Mouse (Mus musculus) MEL (cell line): ENCODE results near the gene Usp39. TPM values are rescaled to one million over a fixed set of nuclear protein-coding genes. Genes with fewer than 3 reads are reported as not detected.
A peak's percentile ranks its signal among the peaks of the same experiment; 100 is the strongest.

Experiments
- DNase-seq: peaks from one replicate; pipeline ENCODE4 v3.0.0; 2011; ENCODE audit warnings: low read depth, low spot score
- H3K27ac ChIP-seq: 2 replicates; pipeline ENCODE4 v1.5.1; 2012; ENCODE audit warnings: low read depth, mild to moderate bottlenecking, control low read depth, low read length, moderate library complexity; ENCODE audit not compliant: control insufficient read depth
- H3K27me3 ChIP-seq, 2 experiments: fragments of 150-350 bp in 1 of 2; sonication (generic) in 1 of 2; 2 replicates each; pipeline ENCODE4 v1.6.1; 2012; ENCODE audit warnings: low read length in 2 of 2, mild to moderate bottlenecking in 2 of 2, improper control_type of control experiment in 1 of 2, moderate library complexity in 1 of 2; ENCODE audit not compliant: insufficient read depth in 2 of 2, control insufficient read depth in 1 of 2
- H3K36me3 ChIP-seq, 2 experiments: 2 replicates each; pipeline ENCODE4 v1.6.1; 2012 to 2014; ENCODE audit warnings: low read length in 2 of 2, improper control_type of control experiment in 1 of 2, inconsistent platforms in 1 of 2, mild to moderate bottlenecking in 1 of 2; ENCODE audit not compliant: insufficient read depth in 2 of 2, control insufficient read depth in 1 of 2
- H3K4me1 ChIP-seq, 2 experiments: fragments of 150-350 bp in 1 of 2; sonication (generic) in 1 of 2; 2 replicates each; pipeline ENCODE4 v1.6.1; 2012; ENCODE audit warnings: low read length in 2 of 2, improper control_type of control experiment in 1 of 2, mild to moderate bottlenecking in 1 of 2; ENCODE audit not compliant: insufficient read depth in 2 of 2, control insufficient read depth in 1 of 2
- H3K4me3 ChIP-seq, 2 experiments: fragments of 150-350 bp in 1 of 2; sonication (generic) in 1 of 2; 2 replicates each; pipeline ENCODE4 v1.5.1; 2012; ENCODE audit warnings: low read depth in 2 of 2, low read length in 2 of 2, mild to moderate bottlenecking in 2 of 2, moderate library complexity in 2 of 2, control low read depth in 1 of 2, improper control_type of control experiment in 1 of 2; ENCODE audit not compliant: control insufficient read depth in 1 of 2, insufficient read depth in 1 of 2
- H3K79me2 ChIP-seq: 2 replicates; pipeline ENCODE4 v1.6.1; 2012; ENCODE audit warnings: mild to moderate bottlenecking, low read length, moderate library complexity; ENCODE audit not compliant: control insufficient read depth, poor library complexity, insufficient read depth
- H3K9ac ChIP-seq: 2 replicates; pipeline ENCODE4 v1.6.1; 2012; ENCODE audit warnings: low read depth, mild to moderate bottlenecking, control low read depth, low read length, moderate library complexity; ENCODE audit not compliant: control insufficient read depth, poor library complexity, severe bottlenecking
- H3K9me3 ChIP-seq: fragments of 150-350 bp; sonication (generic); replicated peaks from 2 replicates; pipeline ENCODE4 v1.6.1; 2012; ENCODE audit warnings: mild to moderate bottlenecking, low read length, improper control_type of control experiment, moderate library complexity; ENCODE audit not compliant: insufficient read depth
- CHD2 ChIP-seq: IDR thresholded peaks from 2 replicates; pipeline ENCODE4 v1.6.1; 2011; ENCODE audit warnings: low read length, improper control_type of control experiment
- CTCF ChIP-seq, 3 experiments: IDR thresholded peaks in 2 of 3; conservative IDR thresholded peaks in 1 of 3; 2 replicates each; pipeline ENCODE4 v1.5.1; 2011 to 2012; ENCODE audit warnings: low read length in 3 of 3, low read depth in 2 of 3, mild to moderate bottlenecking in 2 of 3, improper control_type of control experiment in 1 of 3, inconsistent platforms in 1 of 3, mixed read lengths in 1 of 3, moderate library complexity in 1 of 3; ENCODE audit not compliant: control insufficient read depth in 1 of 3, insufficient read depth in 1 of 3, poor library complexity in 1 of 3, severe bottlenecking in 1 of 3
- E2F4 ChIP-seq: IDR thresholded peaks from 2 replicates; pipeline ENCODE4 v1.6.1; 2011; ENCODE audit warnings: low read depth, low read length, improper control_type of control experiment, borderline replicate concordance
- ETS1 ChIP-seq: IDR thresholded peaks from 2 replicates; pipeline ENCODE4 v1.6.1; 2012; ENCODE audit warnings: low read depth, mild to moderate bottlenecking, inconsistent platforms, low read length, improper control_type of control experiment, moderate library complexity
- GABPA ChIP-seq: IDR thresholded peaks from 2 replicates; pipeline ENCODE4 v1.6.1; 2012; ENCODE audit warnings: low read depth, mild to moderate bottlenecking, inconsistent platforms, low read length, improper control_type of control experiment, moderate library complexity
- HCFC1 ChIP-seq: IDR thresholded peaks from 2 replicates; pipeline ENCODE4 v1.6.1; 2012; ENCODE audit warnings: low read depth, mild to moderate bottlenecking, inconsistent platforms, low read length, improper control_type of control experiment, moderate library complexity
- MAZ ChIP-seq: IDR thresholded peaks from 2 replicates; pipeline ENCODE4 v1.6.1; 2012; ENCODE audit warnings: low read depth, mild to moderate bottlenecking, inconsistent platforms, low read length, improper control_type of control experiment
- MXI1 ChIP-seq: IDR thresholded peaks from 2 replicates; pipeline ENCODE4 v1.6.1; 2011; ENCODE audit warnings: mild to moderate bottlenecking, low read depth, low read length, improper control_type of control experiment
- NELFE ChIP-seq: IDR thresholded peaks from 2 replicates; pipeline ENCODE4 v1.6.1; 2011; ENCODE audit warnings: low read depth, low read length, improper control_type of control experiment
- USF1 ChIP-seq: IDR thresholded peaks from 2 replicates; pipeline ENCODE4 v1.6.1; 2014; ENCODE audit warnings: low read depth, mild to moderate bottlenecking, inconsistent platforms, low read length, improper control_type of control experiment, moderate library complexity
- USF2 ChIP-seq, 2 experiments: IDR thresholded peaks; 2 replicates each; pipeline ENCODE4 v1.6.1; 2011 to 2012; ENCODE audit warnings: improper control_type of control experiment in 2 of 2, low read length in 2 of 2, borderline replicate concordance in 1 of 2, inconsistent platforms in 1 of 2, low read depth in 1 of 2, mild to moderate bottlenecking in 1 of 2; ENCODE audit not compliant: insufficient read depth in 1 of 2
- ZC3H11A ChIP-seq: IDR thresholded peaks from 2 replicates; pipeline ENCODE4 v1.6.1; 2012; ENCODE audit warnings: low read depth, mild to moderate bottlenecking, inconsistent platforms, low read length, improper control_type of control experiment
- ZKSCAN1 ChIP-seq: IDR thresholded peaks from 2 replicates; pipeline ENCODE4 v1.6.1; 2012; ENCODE audit warnings: low read depth, mild to moderate bottlenecking, inconsistent platforms, low read length, improper control_type of control experiment, moderate library complexity
- polyA plus RNA-seq, 2 experiments: library from polyadenylated mRNA; stranded (reverse) in 1 of 2; unstranded in 1 of 2; fragments of >175 nt in 1 of 2; fragments of >200 nt in 1 of 2; gene quantifications; 2 replicates each; pipeline versions ENCODE4 v1.2.1 to v1.2.4; 2012; ENCODE audit warnings: low replicate concordance in 2 of 2, low read depth in 1 of 2; ENCODE audit not compliant: insufficient read length in 2 of 2, insufficient read depth in 1 of 2, missing spikeins in 1 of 2
- total RNA-seq: library from RNA; depleted of rRNA; stranded (reverse); fragments of 300-350 nt; gene quantifications from 2 replicates; pipeline ENCODE4 v1.2.3, GENCODE M21; 2012

Usp39 gene
- total and polyA plus RNA-seq, 3 experiments: 103 to 106 TPM; not detected in 1

DNA sequence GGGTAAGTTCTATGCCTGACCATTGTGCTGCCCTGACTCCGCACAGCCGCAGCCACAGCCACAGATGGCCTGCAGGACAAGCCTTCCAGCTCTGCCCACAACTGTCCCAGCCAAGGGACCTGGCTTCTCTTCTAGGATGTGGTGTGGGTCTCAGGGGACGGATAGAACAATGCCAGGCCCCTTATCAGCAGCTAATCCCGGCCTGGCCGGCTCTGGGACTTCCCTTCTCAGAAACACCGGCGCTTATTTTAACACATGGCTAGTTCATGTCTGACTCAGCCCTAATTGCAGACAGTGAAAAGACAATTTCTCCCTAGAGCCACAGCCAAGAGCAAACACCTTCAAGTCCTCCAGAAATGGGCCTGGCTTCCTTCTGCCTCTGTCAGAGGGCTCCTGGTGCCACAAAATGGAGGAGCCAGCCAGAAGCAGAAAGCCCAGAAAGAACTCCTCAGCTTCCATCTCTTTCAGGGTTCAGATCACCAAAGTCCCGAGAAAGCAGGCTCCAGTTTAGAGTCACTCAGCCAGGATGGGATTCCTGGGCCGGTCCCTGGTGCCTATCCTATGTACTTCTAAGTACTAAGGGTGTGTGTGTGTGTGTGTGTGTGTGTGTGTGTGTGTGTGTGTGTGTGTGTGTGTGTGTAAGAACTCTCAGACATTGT lies 67.3 kb downstream of the Usp39 start (continued):
- no peak for TF ChIP-seq CHD2
- TF ChIP-seq USF2 (IDR thresholded peaks at IDR 0.05; ENCODE audit: borderline replicate concordance in 1 of 2, insufficient read depth in 1 of 2, low read depth in 1 of 2, low read length in 2 of 2): no peak

DNA sequence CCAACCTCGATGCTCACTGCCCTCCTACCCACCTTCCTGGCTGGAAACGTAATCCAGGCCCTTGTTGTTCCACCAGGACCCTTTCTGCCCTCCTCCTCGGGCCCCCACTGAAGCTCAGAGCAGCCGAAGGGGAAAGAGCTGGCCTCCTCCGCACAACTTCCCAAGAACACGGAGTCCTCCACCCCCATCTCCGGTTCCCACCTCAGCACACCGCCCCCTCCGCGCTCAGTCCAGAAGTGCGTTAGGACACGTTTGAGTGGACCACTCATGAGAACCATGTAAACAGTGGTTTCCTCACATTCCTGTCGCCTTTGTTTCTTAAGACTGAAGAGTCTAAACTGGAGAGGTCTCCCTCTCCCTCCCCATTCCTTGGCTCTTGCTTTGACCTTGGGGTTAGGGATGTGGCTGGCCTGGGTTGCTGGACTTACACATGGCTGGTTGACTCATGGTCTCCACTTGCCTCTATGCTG lies 68.0 kb downstream of the Usp39 start:
- no peak overlapping the region for H3K4me3 ChIP-seq
- H3K79me2 ChIP-seq: no peaks in the 10 kb centered on the region
- no peak for DNase-seq
- peaks cover 0 to 27% of the 10 kb centered on the region in 2 experiments; a peak in 2 of 4 replicates for H3K36me3 ChIP-seq
- no peaks in the 10 kb centered on the region for H3K27me3 ChIP-seq
- H3K9me3 ChIP-seq: no peaks in the 10 kb centered on the region
- H3K9ac ChIP-seq: no peak overlapping the region
- TF ChIP-seq USF1 (no peak), ZC3H11A (no peak), CHD2 (no peak), E2F4 (no peak), NELFE (no peak), HCFC1 (no peak), ETS1 (no peak), ZKSCAN1 (no peak), MAZ (no peak), MXI1 (no peak), GABPA (no peak)
- H3K27ac ChIP-seq: no peak overlapping the region
- H3K4me1 ChIP-seq: peaks cover 17 to 25% of the 10 kb centered on the region in 2 experiments

DNA sequence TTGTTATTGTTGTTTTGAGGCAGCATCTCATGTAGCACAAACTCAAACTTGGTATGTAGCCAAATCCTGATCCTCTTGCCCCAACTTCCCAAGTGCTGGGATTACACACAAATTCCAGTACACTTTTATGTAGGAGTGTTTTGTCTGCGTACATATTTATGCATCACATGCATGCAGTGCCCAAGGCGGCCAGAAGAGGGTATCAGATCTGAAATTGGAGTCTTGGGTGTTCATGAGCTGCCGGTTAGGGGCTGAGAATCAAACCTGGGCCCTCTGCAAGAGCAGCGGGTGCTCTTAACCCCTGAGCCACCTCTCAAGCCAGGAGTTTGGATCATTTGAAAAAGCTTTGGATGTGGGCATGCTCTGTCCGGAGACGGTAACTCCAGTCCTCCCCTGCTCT lies 68.8 kb downstream of the Usp39 start:
- no peaks in the 10 kb centered on the region for H3K27me3 ChIP-seq
- H3K4me1 ChIP-seq: peaks cover 17 to 25% of the 10 kb centered on the region in 2 experiments
- peak; percentile 38 for DNase-seq
- H3K9ac ChIP-seq: no peak overlapping the region
- no peaks in the 10 kb centered on the region for H3K9me3 ChIP-seq
- no peak overlapping the region for H3K4me3 ChIP-seq
- no peak overlapping the region for H3K27ac ChIP-seq
- H3K36me3 ChIP-seq: peaks cover 0 to 27% of the 10 kb centered on the region in 2 experiments; a peak in 2 of 4 replicates
- no peak for TF ChIP-seq ZC3H11A
- TF ChIP-seq CTCF (IDR thresholded peaks at IDR 0.05 in 2 of 3, conservative IDR thresholded peaks at IDR 0.05 in 1 of 3; ENCODE audit: control insufficient read depth in 1 of 3, insufficient read depth in 1 of 3, low read depth in 2 of 3, low read length in 3 of 3, poor library complexity in 1 of 3, severe bottlenecking in 1 of 3): peak; percentile 16 to 39 (median 38); a peak in 5 of 6 replicates
- H3K79me2 ChIP-seq: no peaks in the 10 kb centered on the region
